Mouse (Mus musculus) embryonic facial prominence, embryonic 14.5 days (tissue): ENCODE data around the gene Cacna1i. TPM values are rescaled to one million over a fixed set of nuclear protein-coding genes. Genes with fewer than 3 reads are reported as not detected.
A peak's percentile ranks its signal among the peaks of the same experiment; 100 is the strongest.

ENCODE experiments used
- ATAC-seq: fragments of 200-750 bp; cut with Nextera tagmentation; 2 replicates; pipeline ENCODE4 v1.8.0; 2017; ENCODE audit warnings: low read depth, moderate number of reproducible peaks, moderate TSS enrichment
- DNase-seq: peaks from one replicate; pipeline ENCODE4 v3.0.0-alpha.2; 2015; ENCODE audit warnings: low spot score
- H3K27ac ChIP-seq: fragments of 300-500 bp; sonication (generic); replicated peaks from 2 replicates; pipeline ENCODE4 v1.5.1; 2014; ENCODE audit warnings: low read depth, mild to moderate bottlenecking, low read length, moderate library complexity
- H3K27me3 ChIP-seq: fragments of 300-500 bp; sonication (generic); replicated peaks from 2 replicates; pipeline ENCODE4 v1.6.1; 2014; ENCODE audit warnings: low read length; ENCODE audit not compliant: control insufficient read depth, insufficient read depth
- H3K36me3 ChIP-seq: fragments of 300-500 bp; sonication (generic); 2 replicates; pipeline ENCODE4 v1.6.1; 2014; ENCODE audit warnings: low read length, mixed read lengths; ENCODE audit not compliant: control insufficient read depth, insufficient read depth
- H3K4me1 ChIP-seq: fragments of 300-500 bp; sonication (generic); 2 replicates; pipeline ENCODE4 v1.6.1; 2014; ENCODE audit warnings: antibody characterized with exemption, low read length; ENCODE audit not compliant: control insufficient read depth, insufficient read depth
- H3K4me2 ChIP-seq: fragments of 300-500 bp; sonication (generic); 2 replicates; pipeline ENCODE4 v1.6.1; 2014; ENCODE audit warnings: low read depth, mild to moderate bottlenecking, low read length, moderate library complexity, mixed read lengths
- H3K4me3 ChIP-seq: fragments of 300-500 bp; sonication (generic); 2 replicates; pipeline ENCODE4 v1.5.1; 2014; ENCODE audit warnings: low read depth, mild to moderate bottlenecking, low read length
- H3K9ac ChIP-seq: fragments of 300-500 bp; sonication (generic); 2 replicates; pipeline ENCODE4 v1.6.1; 2014; ENCODE audit warnings: low read depth, mild to moderate bottlenecking, low read length, moderate library complexity, mixed read lengths
- H3K9me3 ChIP-seq: fragments of 300-500 bp; sonication (generic); 2 replicates; pipeline ENCODE4 v1.6.1; 2016; ENCODE audit warnings: low read length; ENCODE audit not compliant: control insufficient read depth
- WGBS: fragments of 180-500 bp; shearing (Covaris S2); extraction: QIAGEN DNeasy Blood & Tissue Kit; methylation state at CpG from one replicate; pipeline ENCODE4 v1.1.7; 2014; 5-methylcytosine and 5-hydroxymethylcytosine counted together
- polyA plus RNA-seq: library from polyadenylated mRNA; unstranded; fragments of >200 nt; fragmentation: Nextera tagmentation; extraction: Ambion mirVana; gene quantifications from 2 replicates; pipeline ENCODE4 v1.2.1, GENCODE M21; 2014

The Cacna1i gene
- polyA plus RNA-seq, 1 experiment from 2014 or later: 0.06 TPM

DNA sequence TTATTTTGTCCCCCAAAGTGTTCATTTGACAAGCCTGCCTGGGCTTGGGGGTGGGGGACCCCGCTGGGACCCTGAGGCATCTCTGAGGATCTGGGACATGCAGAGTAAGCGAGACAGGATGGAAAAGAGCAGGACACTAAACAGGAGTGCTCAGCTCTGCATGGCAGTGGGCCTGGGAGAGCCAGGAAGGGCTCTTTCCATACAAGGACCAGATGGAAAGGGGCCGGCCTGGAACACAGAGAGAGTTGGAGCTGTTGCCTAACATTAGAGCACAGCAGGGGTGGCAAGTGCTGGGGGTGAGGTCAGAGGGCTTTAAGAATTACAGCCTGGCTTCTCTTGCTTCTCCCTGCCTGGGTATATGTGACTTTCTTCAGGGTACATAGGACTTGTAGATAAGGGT lies 43.2 kb downstream of the Cacna1i start:
- ATAC-seq: no peak
- H3K36me3 ChIP-seq: no peaks in the 10 kb centered on the region
- no peak for DNase-seq
- no peak overlapping the region for H3K4me2 ChIP-seq
- H3K9me3 ChIP-seq: no peaks in the 10 kb centered on the region
- H3K4me3 ChIP-seq: no peak overlapping the region
- 47% methylated on average over 3 of the region's 3 CpGs for WGBS
- no peaks in the 10 kb centered on the region for H3K4me1 ChIP-seq
- no peak overlapping the region for H3K9ac ChIP-seq
- H3K27me3 ChIP-seq: no peaks in the 10 kb centered on the region
- no peak overlapping the region for H3K27ac ChIP-seq

DNA sequence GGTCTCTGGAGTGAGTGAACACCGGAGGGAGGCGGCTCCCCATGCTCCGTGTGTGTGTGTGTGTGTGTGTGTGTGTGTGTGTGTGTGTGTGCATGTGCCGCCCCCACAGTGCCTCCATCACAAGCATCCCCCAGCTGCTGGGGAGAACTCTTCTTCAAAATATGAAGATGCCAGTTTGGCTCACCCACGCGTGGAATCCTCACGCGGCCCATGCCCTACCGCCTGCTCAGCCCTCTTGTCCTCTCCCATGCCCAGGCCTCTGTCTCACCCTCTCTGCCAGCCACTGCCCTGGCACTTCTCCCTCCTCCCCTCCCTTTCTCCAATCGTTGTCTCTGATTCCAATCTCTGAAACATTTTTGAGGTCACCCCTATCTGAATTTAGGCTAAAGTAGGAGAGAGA lies 47.7 kb downstream of the Cacna1i start:
- Histone ChIP-seq H3K4me3 (no peak overlapping the region), H3K27ac (no peak overlapping the region), H3K9me3 (no peaks in the 10 kb centered on the region), H3K4me2 (no peak overlapping the region), H3K4me1 (no peaks in the 10 kb centered on the region), H3K36me3 (no peaks in the 10 kb centered on the region), H3K9ac (no peak overlapping the region), H3K27me3 (no peaks in the 10 kb centered on the region)
- DNase-seq (no peak), ATAC-seq (no peak)
- 80% methylated on average over 10 of the region's 10 CpGs for WGBS

DNA sequence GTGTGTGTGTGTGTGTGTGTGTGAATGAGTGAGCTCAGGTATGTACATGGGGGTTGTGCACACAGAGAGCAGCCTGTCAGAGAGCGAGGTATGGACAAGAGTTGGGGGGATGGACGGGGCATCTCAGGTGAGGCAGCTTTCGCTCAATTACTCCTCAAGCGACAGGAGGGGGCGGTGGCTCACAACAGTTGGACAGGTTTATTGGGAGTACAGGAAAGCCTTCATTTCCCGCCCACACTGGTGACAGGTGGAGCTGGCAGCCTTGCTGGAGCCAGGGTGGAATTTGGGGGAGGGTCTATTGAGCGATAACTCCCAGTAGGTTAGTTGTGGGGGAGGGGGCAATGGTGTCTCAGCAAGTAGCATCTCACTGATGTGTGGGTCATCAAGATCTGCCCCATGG lies 48.2 kb downstream of the Cacna1i start:
- Histone ChIP-seq H3K27ac (no peak overlapping the region), H3K4me2 (no peak overlapping the region), H3K9me3 (no peaks in the 10 kb centered on the region), H3K4me1 (no peaks in the 10 kb centered on the region), H3K36me3 (no peaks in the 10 kb centered on the region), H3K9ac (no peak overlapping the region), H3K27me3 (no peaks in the 10 kb centered on the region), H3K4me3 (no peak overlapping the region)
- DNase-seq (peak; percentile 13), ATAC-seq (no peak)
- WGBS: 51% methylated on average over 7 of the region's 7 CpGs

DNA sequence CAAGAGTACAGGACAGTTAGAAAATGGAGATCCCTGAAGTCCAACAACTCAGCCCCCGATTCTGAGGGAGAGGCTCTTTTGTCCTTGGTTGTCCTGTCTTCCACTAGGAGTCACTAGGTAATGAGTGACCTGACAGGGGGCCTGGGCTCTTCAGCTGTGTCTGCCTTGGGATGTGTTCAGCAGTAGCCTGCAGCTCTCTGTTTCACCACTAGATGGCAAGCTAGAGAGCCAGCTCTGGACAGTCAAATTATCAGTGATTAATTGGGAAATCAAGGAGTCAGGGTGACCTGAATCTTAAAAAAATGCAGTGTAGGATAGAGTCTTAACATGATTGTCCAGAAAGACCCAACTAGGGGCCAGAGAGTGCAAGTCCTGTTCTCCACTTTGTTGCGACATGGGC lies 53.3 kb downstream of the Cacna1i start:
- H3K4me2 ChIP-seq: no peak overlapping the region
- no peak overlapping the region for H3K4me3 ChIP-seq
- H3K27ac ChIP-seq: no peak overlapping the region
- ATAC-seq: no peak
- H3K36me3 ChIP-seq: no peaks in the 10 kb centered on the region
- H3K4me1 ChIP-seq: no peaks in the 10 kb centered on the region
- no peak for DNase-seq
- WGBS: 83% methylated on average over 2 of the region's 2 CpGs
- no peaks in the 10 kb centered on the region for H3K27me3 ChIP-seq
- no peaks in the 10 kb centered on the region for H3K9me3 ChIP-seq
- H3K9ac ChIP-seq: no peak overlapping the region

DNA sequence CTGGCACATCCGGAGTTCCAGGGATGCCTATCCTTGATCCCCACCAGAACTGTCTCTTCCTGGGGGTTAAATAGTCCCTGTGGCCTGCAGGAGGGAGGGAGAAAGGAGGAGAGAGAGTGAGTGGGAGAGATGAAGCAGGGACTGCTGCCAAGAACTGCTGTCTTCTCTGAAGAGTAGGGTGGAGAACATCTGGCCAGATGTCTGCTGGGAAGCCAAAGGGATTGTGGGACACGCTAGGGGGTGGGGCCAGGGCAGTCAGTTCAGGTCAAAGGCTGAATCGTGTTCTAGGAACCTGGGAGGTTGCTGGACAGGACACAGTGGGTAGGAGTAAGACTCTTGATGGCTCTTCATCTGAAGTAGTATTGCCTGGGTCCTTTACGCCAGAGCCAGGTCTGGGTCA lies 55.4 kb downstream of the Cacna1i start:
- Histone ChIP-seq H3K27ac (no peak overlapping the region), H3K9me3 (no peaks in the 10 kb centered on the region), H3K36me3 (no peaks in the 10 kb centered on the region), H3K9ac (no peak overlapping the region), H3K27me3 (no peaks in the 10 kb centered on the region), H3K4me2 (no peak overlapping the region), H3K4me3 (no peak overlapping the region), H3K4me1 (no peaks in the 10 kb centered on the region)
- WGBS: 76% methylated on average over 4 of the region's 4 CpGs
- no peak for ATAC-seq
- no peak for DNase-seq

DNA sequence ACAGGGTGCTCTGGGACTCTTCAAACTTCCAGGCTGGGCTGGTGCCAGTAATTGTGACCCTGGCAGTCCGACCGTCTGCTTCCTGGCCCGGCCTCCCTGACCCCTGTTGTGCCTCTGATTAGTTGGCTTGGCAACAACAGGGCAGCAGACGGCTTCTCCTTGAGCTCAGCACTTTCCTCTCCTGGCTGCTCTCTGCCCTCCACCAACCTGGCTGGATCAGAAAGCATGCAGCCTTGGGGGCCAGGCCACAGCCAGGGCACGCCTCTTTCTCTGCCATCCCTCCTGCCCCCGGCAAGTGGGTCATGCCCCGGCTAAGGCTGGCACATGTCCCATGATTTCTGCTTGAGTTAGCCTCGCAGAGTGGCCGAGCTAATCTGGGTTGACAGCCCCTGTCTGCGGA lies 56.0 kb downstream of the Cacna1i start:
- no peak overlapping the region for H3K4me2 ChIP-seq
- H3K9ac ChIP-seq: no peak overlapping the region
- H3K9me3 ChIP-seq: no peaks in the 10 kb centered on the region
- 50% methylated on average over 10 of the region's 10 CpGs for WGBS
- no peaks in the 10 kb centered on the region for H3K4me1 ChIP-seq
- H3K4me3 ChIP-seq: no peak overlapping the region
- no peaks in the 10 kb centered on the region for H3K36me3 ChIP-seq
- H3K27me3 ChIP-seq: no peaks in the 10 kb centered on the region
- no peak overlapping the region for H3K27ac ChIP-seq
- DNase-seq: no peak
- ATAC-seq: no peak

DNA sequence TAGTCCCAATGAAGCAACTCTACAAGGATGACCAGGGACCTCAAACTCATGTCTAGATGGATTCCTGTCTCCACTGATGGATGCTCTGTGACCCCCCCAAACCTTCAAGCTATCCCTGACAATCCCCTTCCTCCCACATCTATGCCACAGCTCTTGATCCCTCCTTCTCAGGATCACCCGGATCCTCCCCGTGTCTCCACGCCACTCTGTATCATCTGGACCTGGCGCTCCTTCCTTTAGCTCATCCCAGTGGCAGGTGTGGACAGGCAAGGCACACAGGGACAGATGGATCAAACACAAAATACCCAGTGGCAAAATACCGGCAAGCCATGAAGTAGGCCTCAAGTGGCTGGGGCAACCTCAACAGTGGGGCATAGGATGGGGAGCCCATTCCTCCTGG lies 56.7 kb downstream of the Cacna1i start:
- WGBS: 89% methylated on average over 5 of the region's 5 CpGs
- no peak overlapping the region for H3K9ac ChIP-seq
- H3K4me1 ChIP-seq: no peaks in the 10 kb centered on the region
- no peak overlapping the region for H3K4me2 ChIP-seq
- no peaks in the 10 kb centered on the region for H3K9me3 ChIP-seq
- H3K27me3 ChIP-seq: no peaks in the 10 kb centered on the region
- DNase-seq (no peak), ATAC-seq (no peak)
- H3K27ac ChIP-seq: no peak overlapping the region
- H3K4me3 ChIP-seq: no peak overlapping the region
- no peaks in the 10 kb centered on the region for H3K36me3 ChIP-seq

DNA sequence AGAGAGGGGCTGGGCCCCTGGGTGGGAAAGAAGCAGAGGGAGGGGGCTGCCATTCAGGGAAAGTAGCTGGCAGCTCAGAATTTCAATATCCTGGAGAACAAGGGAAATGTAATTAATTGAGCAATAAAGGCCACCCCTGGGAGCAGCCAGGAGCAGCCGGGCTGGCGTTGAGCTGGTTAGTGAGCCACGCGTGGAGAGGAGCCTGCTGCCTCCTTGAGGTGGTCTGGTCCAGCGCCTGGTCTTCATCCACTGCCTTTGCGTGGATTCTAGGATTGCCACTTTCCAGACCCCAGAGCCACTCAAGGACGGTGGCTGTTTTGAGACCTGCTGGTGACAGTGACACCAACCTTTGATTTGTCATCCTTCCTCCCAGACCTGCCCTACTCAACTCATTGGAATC lies 59.5 kb downstream of the Cacna1i start:
- no peak for DNase-seq
- H3K36me3 ChIP-seq: no peaks in the 10 kb centered on the region
- H3K27ac ChIP-seq: no peak overlapping the region
- H3K4me2 ChIP-seq: no peak overlapping the region
- H3K9me3 ChIP-seq: no peaks in the 10 kb centered on the region
- H3K9ac ChIP-seq: no peak overlapping the region
- 82% methylated on average over 7 of the region's 7 CpGs for WGBS
- no peaks in the 10 kb centered on the region for H3K4me1 ChIP-seq
- ATAC-seq: no peak
- H3K4me3 ChIP-seq: no peak overlapping the region
- H3K27me3 ChIP-seq: 0 out of 2 replicates have a peak, but pooled peaks cover 5% of the 10 kb centered on the region

DNA sequence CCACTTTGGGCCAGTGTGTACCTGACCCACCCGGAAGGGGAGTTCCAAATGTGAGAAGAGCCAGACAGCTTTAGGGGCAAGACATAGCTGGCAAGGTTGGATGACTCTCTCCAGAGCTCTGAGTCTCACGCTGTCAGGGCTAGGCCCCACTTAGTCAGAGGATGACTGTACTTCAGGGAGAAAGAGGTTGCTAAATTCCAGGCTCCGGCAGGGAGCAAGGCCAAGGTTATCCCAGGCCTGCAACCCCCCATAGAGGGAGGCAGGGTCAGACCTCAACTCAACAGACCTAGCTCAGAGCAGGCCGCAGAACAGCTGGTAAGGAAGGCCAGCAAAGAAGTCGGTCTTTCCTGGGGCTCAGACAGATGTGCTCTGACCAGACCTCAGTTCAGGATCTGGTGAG lies 63.4 kb downstream of the Cacna1i start:
- ATAC-seq (no peak), DNase-seq (no peak)
- Histone ChIP-seq H3K27me3 (0 out of 2 replicates have a peak, but pooled peaks cover 5% of the 10 kb centered on the region), H3K27ac (no peak overlapping the region), H3K9ac (no peak overlapping the region), H3K4me1 (no peaks in the 10 kb centered on the region), H3K4me3 (no peak overlapping the region), H3K4me2 (no peak overlapping the region), H3K9me3 (no peaks in the 10 kb centered on the region), H3K36me3 (no peaks in the 10 kb centered on the region)
- WGBS: 81% methylated on average over 5 of the region's 5 CpGs
